Mouse (Mus musculus): ENCODE measurements around the gene 1700069L16Rik. TPM values are rescaled to one million over a fixed set of nuclear protein-coding genes. Genes with fewer than 3 reads are reported as not detected.

The 1700069L16Rik gene
- total and polyA plus RNA-seq, 2 experiments = not detected

DNA sequence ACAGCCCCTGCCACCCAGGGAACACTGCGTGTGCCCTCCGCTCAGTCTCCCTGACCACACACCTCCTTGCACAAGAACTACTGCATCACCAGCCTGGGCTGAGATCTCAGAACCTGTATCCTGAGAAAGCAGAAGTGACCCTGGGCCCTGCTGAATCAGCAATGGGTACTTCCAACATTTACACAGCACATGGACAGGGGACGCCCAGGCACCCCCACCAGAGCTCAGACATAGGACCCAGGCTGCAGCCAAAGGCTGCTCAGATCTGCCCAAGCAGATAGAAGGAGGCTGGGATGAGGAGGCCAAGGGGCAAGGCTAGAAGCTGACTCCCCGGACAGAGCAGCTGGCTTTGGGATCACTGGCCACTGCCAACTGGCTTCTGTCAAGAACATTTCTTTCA lies 80.1 kb downstream of the 1700069L16Rik start:
- TF ChIP-seq CTCF (IDR thresholded peaks at IDR 0.05; ENCODE audit: low read depth, low read length) = no peak
- TF ChIP-seq POLR2A (IDR thresholded peaks at IDR 0.05; ENCODE audit: extremely low read depth, insufficient read depth, low read length) = no peak
- peak; percentile 37 for DNase-seq (ENCODE audit: extremely low read depth, low read depth, low spot score)

GRCm38 (mm10) chr5:113643107-113643848 lies 81.3 kb downstream of the 1700069L16Rik start:
- H3K27me3 ChIP-seq (ENCODE audit: control insufficient read depth, insufficient read depth, low read length) = no peaks in the 10 kb centered on the region
- no peaks in the 10 kb centered on the region for H3K4me1 ChIP-seq (ENCODE audit: control insufficient read depth, insufficient read depth, low read length)
- WGBS = 54% methylated on average over 18 of the region's 18 CpGs
- H3K79me2 ChIP-seq (ENCODE audit: control insufficient read depth, insufficient read depth, low read length) = no peaks in the 10 kb centered on the region
- no peak overlapping the region for H3K9ac ChIP-seq (ENCODE audit: low read depth, low read length)
- TF ChIP-seq POLR2A (IDR thresholded peaks at IDR 0.05; ENCODE audit: extremely low read depth, insufficient read depth, low read length) (no peak), CTCF (IDR thresholded peaks at IDR 0.05; ENCODE audit: low read depth, low read length) (no peak)
- H3K36me3 ChIP-seq (ENCODE audit: control insufficient read depth, insufficient read depth, low read length) = no peaks in the 10 kb centered on the region
- no peak overlapping the region for H3K27ac ChIP-seq (replicated peaks; ENCODE audit: insufficient read depth, low read depth, low read length)
- no peak overlapping the region for H3K4me3 ChIP-seq (ENCODE audit: insufficient read depth, low read depth, low read length)
- peak; percentile 18 for DNase-seq (ENCODE audit: extremely low read depth, low read depth, low spot score)

More for the DNA sequence above, 80.1 kb downstream of the 1700069L16Rik start:
- H3K79me2 ChIP-seq (ENCODE audit: control insufficient read depth, insufficient read depth, low read length) = no peaks in the 10 kb centered on the region
- no peak overlapping the region for H3K4me3 ChIP-seq (ENCODE audit: insufficient read depth, low read depth, low read length)
- H3K27ac ChIP-seq (replicated peaks; ENCODE audit: insufficient read depth, low read depth, low read length) = 0 out of 2 replicates have a peak overlapping the region, but pooled peaks have one; percentile 20
- no peak overlapping the region for H3K9ac ChIP-seq (ENCODE audit: low read depth, low read length)
- 76% methylated on average over 4 of the region's 4 CpGs for WGBS
- H3K36me3 ChIP-seq (ENCODE audit: control insufficient read depth, insufficient read depth, low read length) = no peaks in the 10 kb centered on the region
- no peaks in the 10 kb centered on the region for H3K4me1 ChIP-seq (ENCODE audit: control insufficient read depth, insufficient read depth, low read length)
- no peaks in the 10 kb centered on the region for H3K27me3 ChIP-seq (ENCODE audit: control insufficient read depth, insufficient read depth, low read length)

Other genes with a start within 250 kb of the 1700069L16Rik start
- under 0.01 and 0.09 TPM in 2 replicates for gene Wscd2, start 234.4 kb downstream of the 1700069L16Rik start, total RNA-seq (2014; rRNA removed)
- gene Wscd2, start 234.4 kb downstream of the 1700069L16Rik start, polyA plus RNA-seq (2012; rRNA removed) = 0.05 TPM in 2 replicates
- 1.8 and 2.1 TPM in 2 replicates for gene Cmklr1, start 74.3 kb downstream of the 1700069L16Rik start, total RNA-seq (2014; rRNA removed)
- 4.6 and 5.6 TPM in 2 replicates for gene Cmklr1, start 74.3 kb downstream of the 1700069L16Rik start, polyA plus RNA-seq (2012; rRNA removed)
- gene Ficd, start 11.0 kb upstream of the 1700069L16Rik start, total RNA-seq (2014; rRNA removed) = 2.5 and 2.6 TPM in 2 replicates
- gene Ficd, start 11.0 kb upstream of the 1700069L16Rik start, polyA plus RNA-seq (2012; rRNA removed) = 6.6 and 7.2 TPM in 2 replicates
- 6.0 and 7.7 TPM in 2 replicates for gene Sart3, start 47.7 kb upstream of the 1700069L16Rik start, total RNA-seq (2014; rRNA removed)
- 6.3 and 9.0 TPM in 2 replicates for gene Sart3, start 47.7 kb upstream of the 1700069L16Rik start, polyA plus RNA-seq (2012; rRNA removed)
- gene Iscu, start 48.0 kb upstream of the 1700069L16Rik start, total RNA-seq (2014; rRNA removed) = 121 and 133 TPM in 2 replicates
- 104 and 121 TPM in 2 replicates for gene Iscu, start 48.0 kb upstream of the 1700069L16Rik start, polyA plus RNA-seq (2012; rRNA removed)
- 0.27 and 0.46 TPM in 2 replicates for gene Tmem119, start 75.7 kb upstream of the 1700069L16Rik start, total RNA-seq (2014; rRNA removed)
- gene Tmem119, start 75.7 kb upstream of the 1700069L16Rik start, polyA plus RNA-seq (2012; rRNA removed) = 0.73 and 0.83 TPM in 2 replicates
- 1.1 and 2.3 TPM in 2 replicates for gene Selplg, start 107.9 kb upstream of the 1700069L16Rik start, total RNA-seq (2014; rRNA removed)
- 5.4 and 6.2 TPM in 2 replicates for gene Selplg, start 107.9 kb upstream of the 1700069L16Rik start, polyA plus RNA-seq (2012; rRNA removed)
- gene Coro1c, start 184.0 kb upstream of the 1700069L16Rik start, total RNA-seq (2014; rRNA removed) = 11.8 and 14.0 TPM in 2 replicates
- 12.0 and 13.6 TPM in 2 replicates for gene Coro1c, start 184.0 kb upstream of the 1700069L16Rik start, polyA plus RNA-seq (2012; rRNA removed)

Data from liver, adult 2 months (tissue).